Mouse (Mus musculus): Measurements from ENCODE around the gene Avil.

DNA sequence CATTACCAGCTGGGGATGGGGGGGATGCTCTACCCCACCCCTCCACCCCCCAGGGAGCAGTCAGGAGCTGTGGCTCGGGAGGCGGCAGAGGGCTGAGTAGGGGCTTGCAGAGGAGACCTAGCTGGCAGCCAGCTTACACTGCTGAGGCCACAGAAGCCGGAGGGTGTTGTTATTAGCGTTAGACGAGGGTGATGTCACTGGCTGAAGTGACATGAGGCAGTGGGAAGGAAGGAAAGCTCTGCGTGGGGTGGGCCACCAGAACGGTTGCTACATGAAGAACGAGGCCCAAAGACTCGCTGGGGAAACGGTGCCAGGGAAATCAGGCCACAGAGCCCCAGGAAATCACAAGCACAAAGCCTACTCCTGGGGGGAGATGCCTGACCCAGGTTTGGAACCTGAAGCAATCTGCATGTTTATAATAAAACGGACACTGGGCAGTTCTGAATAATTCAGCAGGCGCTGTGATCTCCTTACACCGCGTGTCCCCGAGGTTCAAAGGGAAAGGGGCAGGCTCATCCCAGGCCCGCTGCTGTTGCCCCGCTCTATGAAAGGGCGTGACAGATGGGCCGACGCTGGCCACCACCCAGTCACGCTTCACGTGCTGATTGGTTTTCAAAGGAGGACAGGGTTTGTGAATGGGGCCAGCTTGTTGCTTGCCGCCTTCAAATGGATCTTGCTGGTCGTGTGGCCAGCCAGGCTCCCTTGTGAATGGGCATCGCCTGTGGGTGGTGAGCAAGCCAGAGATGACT lies 43.0 kb upstream of the Avil start:
- no peak for TF ChIP-seq CTCF (conservative IDR thresholded peaks at IDR 0.05 in 1 of 2, IDR thresholded peaks at IDR 0.05 in 1 of 2; ENCODE audit: low read depth in 2 of 2, low read length in 2 of 2)
- no peak for TF ChIP-seq KAT2A (IDR thresholded peaks at IDR 0.05; ENCODE audit: insufficient replicate concordance, low read length)
- no peak for TF ChIP-seq MEF2A (IDR thresholded peaks at IDR 0.05; ENCODE audit: borderline replicate concordance, low read depth, low read length)
- TF ChIP-seq ZKSCAN1 (IDR thresholded peaks at IDR 0.05; ENCODE audit: borderline replicate concordance, low read depth, low read length) = no peak
- TF ChIP-seq POLR2A (IDR thresholded peaks at IDR 0.05; ENCODE audit: low read depth, low read length) = no peak
- TF ChIP-seq POLR2AphosphoS2 (IDR thresholded peaks at IDR 0.05; ENCODE audit: low read depth, low read length) = no peak
- no peak for TF ChIP-seq ETS1 (conservative IDR thresholded peaks at IDR 0.05; ENCODE audit: low read depth, low read length)
- no peak for TF ChIP-seq USF1 (IDR thresholded peaks at IDR 0.05; ENCODE audit: low read depth, low read length)
- TF ChIP-seq EP300 (IDR thresholded peaks at IDR 0.05; ENCODE audit: low read length) = no peak
- TF ChIP-seq NRF1 (IDR thresholded peaks at IDR 0.05; ENCODE audit: low read depth, low read length) = no peak
- TF ChIP-seq ELF1 (IDR thresholded peaks at IDR 0.05; ENCODE audit: low read depth, low read length) = no peak
- TF ChIP-seq ZNF384 (IDR thresholded peaks at IDR 0.05; ENCODE audit: low read depth, low read length) = no peak
- no peak for TF ChIP-seq IRF4 (IDR thresholded peaks at IDR 0.05; ENCODE audit: low read depth, low read length)
